Mouse (Mus musculus): ENCODE data around the gene Garem2. TPM values are rescaled to one million over a fixed set of nuclear protein-coding genes. Genes with fewer than 3 reads are reported as not detected.

Garem2 gene
- total RNA-seq, 1 experiment: 1.7 TPM

GRCm38 (mm10) chr5:30105668-30106300, 823 bp downstream of the Garem2 start, which contains the start of gene 3110082J24Rik:
Gene 3110082J24Rik (minus strand): TSS chr5:30106086.
- Histone ChIP-seq H3K9me3 (ENCODE audit: control insufficient read depth, insufficient read depth, low read depth, low read length) (no peaks in the 10 kb centered on the region), H3K27ac (ENCODE audit: insufficient read depth, low read depth, low read length, poor library complexity, severe bottlenecking) (no peak within 1 kb of the TSS), H3K4me1 (ENCODE audit: control insufficient read depth in 2 of 2, insufficient read depth in 2 of 2, low read length in 2 of 2, poor library complexity in 1 of 2) (peaks cover 0 to 17% of the 10 kb centered on the region in 2 experiments; a peak in 3 of 4 replicates), H3K36me3 (ENCODE audit: control insufficient read depth, insufficient read depth, low read length, poor library complexity, severe bottlenecking) (no peaks in the 10 kb centered on the region), H3K9ac (ENCODE audit: insufficient read depth, low read depth, low read length, poor library complexity, severe bottlenecking) (peak within 1 kb of the TSS; percentile 78), H3K4me3 (ENCODE audit: insufficient read depth in 1 of 2, low read depth in 1 of 2, low read length in 2 of 2, poor library complexity in 1 of 2, severe bottlenecking in 1 of 2) (peak within 1 kb of the TSS; percentile 63 to 78)
- TF ChIP-seq HCFC1 (IDR thresholded peaks at IDR 0.05; ENCODE audit: borderline replicate concordance, insufficient read depth, low read length) (no peak), MAFK (IDR thresholded peaks at IDR 0.05; ENCODE audit: insufficient read depth, low read depth, low read length) (no peak), ZC3H11A (IDR thresholded peaks at IDR 0.05; ENCODE audit: borderline replicate concordance, low read depth, low read length) (no peak), CHD2 (IDR thresholded peaks at IDR 0.05; ENCODE audit: low read depth, low read length) (no peak), ZNF384 (IDR thresholded peaks at IDR 0.05; ENCODE audit: low read depth, low read length) (no peak)
- in situ Hi-C loops (cut with MboI; ENCODE audit: low sequenced_read_pairs in 2 of 2, unreplicated experiment in 2 of 2): no loop called here
- no peak for DNase-seq (ENCODE audit: low read depth, low spot score)

DNA sequence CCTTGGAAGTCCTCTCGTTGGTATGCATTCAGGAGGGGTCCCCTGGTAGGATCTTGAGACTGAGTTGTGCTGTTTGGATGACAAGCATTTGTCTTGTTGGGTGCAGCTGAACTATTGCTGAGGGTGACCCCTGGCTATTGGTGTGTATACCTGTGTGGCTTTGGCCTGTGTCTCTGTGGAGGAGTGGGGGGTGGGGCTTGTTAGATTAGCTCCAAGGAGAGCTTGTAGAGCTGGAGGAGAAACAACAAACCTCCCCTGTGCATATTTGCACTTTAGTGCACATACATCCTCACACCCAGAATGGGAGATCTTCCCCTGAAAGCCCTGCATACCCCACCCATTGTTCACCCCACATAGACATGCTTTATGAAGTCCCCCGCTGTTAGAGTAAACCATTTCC, 1.8 kb downstream of the Garem2 start:
- in situ Hi-C loops (cut with MboI; ENCODE audit: low sequenced_read_pairs in 2 of 2, unreplicated experiment in 2 of 2): no loop called here
- H3K4me3 ChIP-seq (ENCODE audit: insufficient read depth in 1 of 2, low read depth in 1 of 2, low read length in 2 of 2, poor library complexity in 1 of 2, severe bottlenecking in 1 of 2): no peak overlapping the region
- no peak for TF ChIP-seq MAFK (IDR thresholded peaks at IDR 0.05; ENCODE audit: insufficient read depth, low read depth, low read length)
- TF ChIP-seq HCFC1 (IDR thresholded peaks at IDR 0.05; ENCODE audit: borderline replicate concordance, insufficient read depth, low read length): no peak
- no peak for TF ChIP-seq ZNF384 (IDR thresholded peaks at IDR 0.05; ENCODE audit: low read depth, low read length)
- TF ChIP-seq CHD2 (IDR thresholded peaks at IDR 0.05; ENCODE audit: low read depth, low read length): no peak
- no peak for TF ChIP-seq ZC3H11A (IDR thresholded peaks at IDR 0.05; ENCODE audit: borderline replicate concordance, low read depth, low read length)
- H3K9ac ChIP-seq (ENCODE audit: insufficient read depth, low read depth, low read length, poor library complexity, severe bottlenecking): no peak overlapping the region
- H3K4me1 ChIP-seq (ENCODE audit: control insufficient read depth in 2 of 2, insufficient read depth in 2 of 2, low read length in 2 of 2, poor library complexity in 1 of 2): peaks cover 0 to 23% of the 10 kb centered on the region in 2 experiments; a peak in 3 of 4 replicates
- no peak overlapping the region for H3K27ac ChIP-seq (ENCODE audit: insufficient read depth, low read depth, low read length, poor library complexity, severe bottlenecking)
- no peaks in the 10 kb centered on the region for H3K36me3 ChIP-seq (ENCODE audit: control insufficient read depth, insufficient read depth, low read length, poor library complexity, severe bottlenecking)
- no peak for DNase-seq (ENCODE audit: low read depth, low spot score)
- H3K9me3 ChIP-seq (ENCODE audit: control insufficient read depth, insufficient read depth, low read depth, low read length): no peaks in the 10 kb centered on the region

DNA sequence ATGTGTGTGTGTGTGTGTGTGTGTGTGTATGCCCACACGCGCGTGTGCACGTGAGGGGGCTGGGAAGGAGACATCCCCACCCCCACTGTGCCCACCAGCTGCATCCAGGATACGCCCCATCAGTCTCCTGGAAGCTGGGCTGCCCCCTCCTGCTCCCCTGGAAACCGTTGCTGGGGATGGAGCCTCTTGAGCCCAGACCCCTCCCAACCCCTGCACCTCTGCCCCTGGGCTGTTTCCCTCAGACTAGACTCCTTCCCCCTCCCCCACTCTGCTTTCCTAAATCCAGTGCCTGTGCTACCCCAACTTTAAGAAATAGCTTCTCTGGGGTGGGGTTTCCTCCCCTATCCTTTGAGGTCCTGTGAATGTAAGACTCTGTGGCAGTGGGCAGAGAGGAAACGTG, 2.2 kb downstream of the Garem2 start:
- H3K27ac ChIP-seq (ENCODE audit: insufficient read depth, low read depth, low read length, poor library complexity, severe bottlenecking): no peak overlapping the region
- H3K4me3 ChIP-seq (ENCODE audit: insufficient read depth in 1 of 2, low read depth in 1 of 2, low read length in 2 of 2, poor library complexity in 1 of 2, severe bottlenecking in 1 of 2): no peak overlapping the region
- TF ChIP-seq MAFK (IDR thresholded peaks at IDR 0.05; ENCODE audit: insufficient read depth, low read depth, low read length) (no peak), ZC3H11A (IDR thresholded peaks at IDR 0.05; ENCODE audit: borderline replicate concordance, low read depth, low read length) (no peak), HCFC1 (IDR thresholded peaks at IDR 0.05; ENCODE audit: borderline replicate concordance, insufficient read depth, low read length) (no peak), ZNF384 (IDR thresholded peaks at IDR 0.05; ENCODE audit: low read depth, low read length) (no peak), CHD2 (IDR thresholded peaks at IDR 0.05; ENCODE audit: low read depth, low read length) (no peak)
- no peak for DNase-seq (ENCODE audit: low read depth, low spot score)
- H3K36me3 ChIP-seq (ENCODE audit: control insufficient read depth, insufficient read depth, low read length, poor library complexity, severe bottlenecking): no peaks in the 10 kb centered on the region
- no peaks in the 10 kb centered on the region for H3K9me3 ChIP-seq (ENCODE audit: control insufficient read depth, insufficient read depth, low read depth, low read length)
- H3K9ac ChIP-seq (ENCODE audit: insufficient read depth, low read depth, low read length, poor library complexity, severe bottlenecking): no peak overlapping the region
- peaks cover 0 to 23% of the 10 kb centered on the region in 2 experiments; a peak in 3 of 4 replicates for H3K4me1 ChIP-seq (ENCODE audit: control insufficient read depth in 2 of 2, insufficient read depth in 2 of 2, low read length in 2 of 2, poor library complexity in 1 of 2)
- in situ Hi-C loops (cut with MboI; ENCODE audit: low sequenced_read_pairs in 2 of 2, unreplicated experiment in 2 of 2): no loop called here

- Histone ChIP-seq H3K4me1 (ENCODE audit: control insufficient read depth in 2 of 2, insufficient read depth in 2 of 2, low read length in 2 of 2, poor library complexity in 1 of 2) (peaks cover 0 to 23% of the 10 kb centered on the region in 2 experiments; a peak in 3 of 4 replicates), H3K4me3 (ENCODE audit: insufficient read depth in 1 of 2, low read depth in 1 of 2, low read length in 2 of 2, poor library complexity in 1 of 2, severe bottlenecking in 1 of 2) (no peak overlapping the region), H3K9ac (ENCODE audit: insufficient read depth, low read depth, low read length, poor library complexity, severe bottlenecking) (no peak overlapping the region)
Measured at GRCm38 (mm10) chr5:30107611-30108041, 2.7 kb downstream of the Garem2 start.

More at GRCm38 (mm10) chr5:30107611-30108041, 2.7 kb downstream of the Garem2 start:
- TF ChIP-seq CHD2 (IDR thresholded peaks at IDR 0.05; ENCODE audit: low read depth, low read length) (no peak), MAFK (IDR thresholded peaks at IDR 0.05; ENCODE audit: insufficient read depth, low read depth, low read length) (no peak), HCFC1 (IDR thresholded peaks at IDR 0.05; ENCODE audit: borderline replicate concordance, insufficient read depth, low read length) (no peak), ZNF384 (IDR thresholded peaks at IDR 0.05; ENCODE audit: low read depth, low read length) (no peak), ZC3H11A (IDR thresholded peaks at IDR 0.05; ENCODE audit: borderline replicate concordance, low read depth, low read length) (no peak)
- H3K27ac ChIP-seq (ENCODE audit: insufficient read depth, low read depth, low read length, poor library complexity, severe bottlenecking): no peak overlapping the region
- no peaks in the 10 kb centered on the region for H3K36me3 ChIP-seq (ENCODE audit: control insufficient read depth, insufficient read depth, low read length, poor library complexity, severe bottlenecking)
- no peak for DNase-seq (ENCODE audit: low read depth, low spot score)
- H3K9me3 ChIP-seq (ENCODE audit: control insufficient read depth, insufficient read depth, low read depth, low read length): no peaks in the 10 kb centered on the region
- in situ Hi-C loops (cut with MboI; ENCODE audit: low sequenced_read_pairs in 2 of 2, unreplicated experiment in 2 of 2): no loop called here
